Mouse (Mus musculus) c-Kit-negative CD71-positive TER-119-positive erythroid progenitor cells, embryonic 14.5 days (primary cell): Measurements from ENCODE around the gene Rgs8.

ENCODE experiments used
- DNase-seq: peaks from one replicate; pipeline ENCODE4 v3.0.0-alpha.2; 2013; ENCODE audit warnings: low read depth, low spot score

The Rgs8 gene

GRCm38 (mm10) chr1:153742374-153743155 lies 89.7 kb downstream of the Rgs8 start:
- peak; percentile 42 for DNase-seq

- DNase-seq, result no peak
Observed at GRCm38 (mm10) chr1:153746119-153746670, 93.4 kb downstream of the Rgs8 start.

- peak; percentile 49 for DNase-seq
Observed at GRCm38 (mm10) chr1:153746728-153747127, 93.9 kb downstream of the Rgs8 start.

DNA sequence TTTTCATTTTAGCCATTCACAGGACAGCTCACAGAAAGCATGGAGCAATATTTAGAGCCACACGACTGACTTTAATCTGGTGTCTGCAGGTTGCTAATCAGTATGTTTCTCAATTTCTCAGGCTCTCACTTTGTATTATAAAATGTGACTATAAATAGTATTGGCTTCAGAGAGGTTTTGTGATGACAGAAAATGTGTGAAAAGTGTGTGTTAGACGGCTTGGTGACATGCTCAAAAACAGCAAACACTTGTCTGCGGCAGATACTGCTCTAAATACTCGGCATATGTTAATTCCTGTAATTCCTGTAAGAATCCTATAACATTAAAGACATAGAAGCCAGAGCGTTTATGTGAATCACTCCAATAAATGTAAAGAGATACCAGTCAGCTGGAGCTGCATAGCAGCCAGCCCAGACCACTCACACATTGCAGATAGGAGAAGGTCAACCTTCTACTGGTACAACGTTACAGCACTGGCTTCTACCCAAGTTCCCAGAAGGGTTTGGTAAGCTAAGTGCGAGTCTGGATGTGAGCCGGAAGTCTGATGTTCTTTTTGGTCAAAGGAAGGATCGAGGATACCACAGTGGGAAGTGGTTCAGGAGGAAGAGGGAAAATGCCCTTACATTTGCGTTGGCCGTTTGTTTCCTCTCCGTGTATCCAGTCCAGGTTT lies 95.2 kb downstream of the Rgs8 start:
- DNase-seq, result no peak

GRCm38 (mm10) chr1:153748549-153748948 lies 95.7 kb downstream of the Rgs8 start:
- DNase-seq, result peak; percentile 45

GRCm38 (mm10) chr1:153749211-153749801 lies 96.5 kb downstream of the Rgs8 start, which contains the start of gene Rnasel:
Gene Rnasel (plus strand): TSS chr1:153749426.
- peak; percentile 83 for DNase-seq
